In genomic region chr11:40786900-40787299, GRCm38 (mm10) we compare ENCODE assay signal across 21 mouse cellular contexts. TPM values are rescaled to one million over a fixed set of nuclear protein-coding genes. Genes with fewer than 3 reads are reported as not detected.
DNase-seq lines count a peak whose midpoint lies in the region; ATAC-seq and TF ChIP-seq lines count a peak whose summit lies in the region.
"Had no signal": no experiment of that assay in that cellular context is flagged by ENCODE, and none has a peak within 500 bp of the region (broad histone marks: within the 10 kb centered on the region; RNA-seq: fewer than 3 reads in every experiment).

No protein-coding gene starts in this region.

- TF ChIP-seq CTCF in cortical plate, adult 2 months (IDR thresholded peaks at IDR 0.05; ENCODE audit: extremely low read depth, insufficient read depth, low read length): no peak

- peak overlapping the region; percentile 91 for H3K27ac ChIP-seq in cortical plate, adult 2 months (ENCODE audit: insufficient read depth, low read length)
- H3K27ac ChIP-seq: embryonic facial prominence, embryonic 15.5 days; heart, embryonic 13.5 days; hindbrain, embryonic 14.5 days; liver, embryonic 12.5 days had no signal

- no peak overlapping the region for H3K4me3 ChIP-seq in cortical plate, adult 2 months (ENCODE audit: insufficient read depth, low read length)
- H3K4me3 ChIP-seq: embryonic facial prominence, embryonic 15.5 days; heart, embryonic 13.5 days; liver, embryonic 12.5 days; megakaryocyte, embryonic 14.5 days had no signal

- no peak for TF ChIP-seq POLR2A in cortical plate, adult 2 months (IDR thresholded peaks at IDR 0.05; ENCODE audit: extremely low read depth, insufficient read depth, low read length)

- ATAC-seq in activated CD4-positive, CD25-positive, alpha-beta regulatory T cell, adult 4 months: no peak
- ATAC-seq: forebrain, embryonic 16.5 days; liver, embryonic 12.5 days had no signal

- intact Hi-C loops in left cerebral cortex, postnatal 4 days (cut with DNase I): loop anchor here (10.0 kb wide), 1 partner anchor 1638 kb away; no protein-coding TSS in a partner anchor
- intact Hi-C loops in left cerebral cortex, postnatal 25 days (cut with DNase I): loop anchor here (5.0 to 10.0 kb wide), 6 partner anchors 78 to 1635 kb away; no protein-coding TSS in a partner anchor

- H3K4me1 ChIP-seq in cortical plate, adult 2 months (ENCODE audit: control insufficient read depth, insufficient read depth, low read length): peaks cover 9% of the 10 kb centered on the region; the same call in 1 of the 2 replicates
- H3K4me1 ChIP-seq: embryonic facial prominence, embryonic 15.5 days; liver, embryonic 12.5 days; megakaryocyte, embryonic 14.5 days had no signal

- DNase-seq in left cerebral cortex, adult 11 months (ENCODE audit: low spot score): peak; percentile 52
- DNase-seq in left cerebral cortex, postnatal 4 days: no peak
- peak; percentile 45 to 60 for DNase-seq in layer of hippocampus, adult 8-10 months (ENCODE audit: low spot score in 2 of 2)
- peak; percentile 24 to 89 for DNase-seq in left cerebral cortex, postnatal 25 days (ENCODE audit: low spot score in 2 of 2)
- DNase-seq in spleen, postnatal 14 days (ENCODE audit: low spot score in 2 of 2): no peak
- DNase-seq: adrenal gland, adult 8-10 months; cerebellum, adult 9-10 months; gastrocnemius, postnatal 14 days; heart, adult 18-20 months; kidney, adult 8-10 months; kidney, postnatal 25 days; lung, adult 2 months; thymus, postnatal 25 days had no signal

RNA-seq across cellular contexts. Expression of gene Ccng1, which starts 31.8 kb away (rescaled TPM):
- 10 to 100 TPM; 37.8 to 40.1 TPM for total RNA-seq in left cerebral cortex, postnatal 4 days (2021)
- polyA plus RNA-seq in cortical plate, adult 2 months (2012; rRNA removed): 43.5 and 46.8 TPM in 2 replicates
- 10 to 100 TPM; 64.8 to 75.7 (median 68.7) TPM for total RNA-seq in layer of hippocampus, adult 8-10 months (2022)
- total RNA-seq in left cerebral cortex, postnatal 25 days (2021): 10 to 100 TPM; 60.6 to 61.2 TPM
- 10 to 100 TPM; 80.3 to 88.0 TPM for polyA plus RNA-seq in activated CD4-positive, CD25-positive, alpha-beta regulatory T cell, adult 4 months (2017; shearing (Covaris generic))

RNA-seq across cellular contexts. Expression of gene Nudcd2, which starts 53.4 kb away (rescaled TPM):
- total RNA-seq in left cerebral cortex, postnatal 4 days (2021): 10 to 100 TPM; 23.1 to 24.1 TPM
- polyA plus RNA-seq in cortical plate, adult 2 months (2012; rRNA removed): 24.0 and 26.4 TPM in 2 replicates
- 10 to 100 TPM; 16.7 to 21.6 (median 18.3) TPM for total RNA-seq in layer of hippocampus, adult 8-10 months (2022)
- 10 to 100 TPM; 19.5 to 20.8 TPM for total RNA-seq in left cerebral cortex, postnatal 25 days (2021)
- 10 to 100 TPM; 60.4 to 63.8 TPM for polyA plus RNA-seq in activated CD4-positive, CD25-positive, alpha-beta regulatory T cell, adult 4 months (2017; shearing (Covaris generic))

RNA-seq across cellular contexts. Expression of gene Hmmr, which starts 53.7 kb away (rescaled TPM):
- total RNA-seq in left cerebral cortex, postnatal 4 days (2021): 1 to 10 TPM; 3.2 to 3.6 TPM
- polyA plus RNA-seq in cortical plate, adult 2 months (2012; rRNA removed): 0.68 and 0.75 TPM in 2 replicates
- under 1 TPM in 3 of 4 experiments, not detected in 1; 0.37 to 0.57 (median 0.45) TPM for total RNA-seq in layer of hippocampus, adult 8-10 months (2022)
- under 1 TPM; 0.41 to 0.62 TPM for total RNA-seq in left cerebral cortex, postnatal 25 days (2021)
- 10 to 100 TPM; 14.0 to 14.4 TPM for polyA plus RNA-seq in activated CD4-positive, CD25-positive, alpha-beta regulatory T cell, adult 4 months (2017; shearing (Covaris generic))

Comparison
In these comparisons a context has a peak if more than half of its experiments do, and no peak if none do; other contexts are left out.
1. DNase-seq: peak in left cerebral cortex, adult 11 months (single experiment), layer of hippocampus, adult 8-10 months (2 of 2) and left cerebral cortex, postnatal 25 days (2 of 2); none in left cerebral cortex, postnatal 4 days (single experiment) and spleen, postnatal 14 days (0 of 2).